Mouse (Mus musculus) bone marrow macrophage, adult 2 months (primary cell): ENCODE data around the gene Mdm2. TPM values are rescaled to one million over a fixed set of nuclear protein-coding genes. Genes with fewer than 3 reads are reported as not detected.
"Not testable (repeated sequence)": the region's sequence is repeated elsewhere in the genome, so short reads cannot be mapped to it uniquely, and the experiment has no call there.

Experiments
- H3K27ac ChIP-seq: 2 replicates; pipeline ENCODE4 v1.5.1; 2012; ENCODE audit warnings: low read depth, low read length; ENCODE audit not compliant: insufficient read depth
- H3K4me1 ChIP-seq: 2 replicates; pipeline ENCODE4 v1.6.1; 2012; ENCODE audit warnings: low read length; ENCODE audit not compliant: control insufficient read depth, insufficient read depth
- H3K4me3 ChIP-seq: 2 replicates; pipeline ENCODE4 v1.5.1; 2012; ENCODE audit warnings: mild to moderate bottlenecking, low read length, moderate library complexity; ENCODE audit not compliant: insufficient read depth
- CTCF ChIP-seq: IDR thresholded peaks from 2 replicates; pipeline ENCODE4 v1.5.1; 2012; ENCODE audit warnings: low read depth, mild to moderate bottlenecking, low read length, moderate library complexity
- POLR2A ChIP-seq: IDR thresholded peaks from 2 replicates; pipeline ENCODE4 v1.6.1; 2012; ENCODE audit warnings: mild to moderate bottlenecking, low read depth, low read length, borderline replicate concordance
- polyA plus RNA-seq: library from polyadenylated mRNA; stranded (reverse); fragments of >200 nt; gene quantifications from 2 replicates; pipeline ENCODE4 v1.2.4, GENCODE M21; 2012; ENCODE audit not compliant: missing spikeins, insufficient read depth, insufficient read length

Gene Mdm2
- polyA plus RNA-seq, 1 experiment = 95.5 TPM

- no peak overlapping the region for H3K4me3 ChIP-seq
Observed at GRCm38 (mm10) chr10:117726350-117726749, 15.8 kb upstream of the Mdm2 start.

DNA sequence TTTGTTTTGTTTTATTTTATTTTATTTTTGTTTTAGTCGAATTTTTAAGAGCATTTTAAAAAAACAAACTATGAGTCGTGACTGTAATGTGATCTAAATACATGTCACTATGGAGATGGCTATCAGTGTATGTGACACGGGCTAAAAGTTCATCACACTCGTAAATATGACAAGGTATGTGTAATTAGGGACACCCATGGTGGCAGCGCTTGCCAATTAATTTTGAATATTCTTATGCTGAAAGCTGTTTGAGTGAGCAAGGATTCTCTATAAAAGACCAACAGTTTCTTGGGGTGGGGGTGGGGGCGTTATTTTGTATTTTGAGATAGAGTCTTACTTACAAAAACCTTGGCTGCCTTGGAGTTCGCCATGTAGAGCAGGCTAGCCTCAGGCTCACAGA, 15.1 kb upstream of the Mdm2 start:
- Histone ChIP-seq H3K4me3 (no peak overlapping the region), H3K27ac (no peak overlapping the region), H3K4me1 (peaks cover 20% of the 10 kb centered on the region)
- TF ChIP-seq CTCF (no peak), POLR2A (no peak)

More at GRCm38 (mm10) chr10:117726350-117726749, 15.8 kb upstream of the Mdm2 start:
- Histone ChIP-seq H3K4me1 (peaks cover 14% of the 10 kb centered on the region), H3K27ac (no peak overlapping the region)
- no peak; the same call in 1 of the 2 replicates for TF ChIP-seq CTCF
- no peak for TF ChIP-seq POLR2A

DNA sequence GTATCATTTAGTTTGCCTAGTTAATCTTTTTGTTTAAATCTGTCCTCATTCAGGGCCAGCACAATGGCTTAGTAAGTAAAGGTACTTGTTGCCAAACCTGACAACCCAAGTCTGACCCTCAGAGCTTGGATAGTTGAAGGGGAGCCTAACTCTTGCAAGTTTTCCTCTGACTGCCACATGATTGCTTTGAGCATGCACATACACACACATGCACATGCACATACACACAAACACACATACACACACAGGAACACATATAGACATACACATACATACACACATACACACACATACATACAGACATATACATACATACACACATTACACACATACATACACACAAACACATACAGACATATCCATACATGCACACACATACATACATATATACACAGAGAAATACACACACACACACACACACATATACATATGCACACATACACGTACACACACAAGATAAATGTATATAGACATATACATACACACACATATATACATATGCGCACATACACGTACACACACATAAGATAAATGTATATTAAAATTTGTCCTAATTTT, 14.3 kb upstream of the Mdm2 start:
- peaks cover 24% of the 10 kb centered on the region for H3K4me1 ChIP-seq
- TF ChIP-seq CTCF = no peak
- no peak for TF ChIP-seq POLR2A
- peak overlapping the region; percentile 7; the same call in 1 of the 2 replicates for H3K27ac ChIP-seq
- H3K4me3 ChIP-seq = no peak overlapping the region

GRCm38 (mm10) chr10:117724136-117724718, 13.7 kb upstream of the Mdm2 start:
- H3K27ac ChIP-seq = peak overlapping the region; percentile 19
- no peak overlapping the region for H3K4me3 ChIP-seq
- TF ChIP-seq CTCF (no peak), POLR2A (no peak)
- peaks cover 28% of the 10 kb centered on the region for H3K4me1 ChIP-seq

DNA sequence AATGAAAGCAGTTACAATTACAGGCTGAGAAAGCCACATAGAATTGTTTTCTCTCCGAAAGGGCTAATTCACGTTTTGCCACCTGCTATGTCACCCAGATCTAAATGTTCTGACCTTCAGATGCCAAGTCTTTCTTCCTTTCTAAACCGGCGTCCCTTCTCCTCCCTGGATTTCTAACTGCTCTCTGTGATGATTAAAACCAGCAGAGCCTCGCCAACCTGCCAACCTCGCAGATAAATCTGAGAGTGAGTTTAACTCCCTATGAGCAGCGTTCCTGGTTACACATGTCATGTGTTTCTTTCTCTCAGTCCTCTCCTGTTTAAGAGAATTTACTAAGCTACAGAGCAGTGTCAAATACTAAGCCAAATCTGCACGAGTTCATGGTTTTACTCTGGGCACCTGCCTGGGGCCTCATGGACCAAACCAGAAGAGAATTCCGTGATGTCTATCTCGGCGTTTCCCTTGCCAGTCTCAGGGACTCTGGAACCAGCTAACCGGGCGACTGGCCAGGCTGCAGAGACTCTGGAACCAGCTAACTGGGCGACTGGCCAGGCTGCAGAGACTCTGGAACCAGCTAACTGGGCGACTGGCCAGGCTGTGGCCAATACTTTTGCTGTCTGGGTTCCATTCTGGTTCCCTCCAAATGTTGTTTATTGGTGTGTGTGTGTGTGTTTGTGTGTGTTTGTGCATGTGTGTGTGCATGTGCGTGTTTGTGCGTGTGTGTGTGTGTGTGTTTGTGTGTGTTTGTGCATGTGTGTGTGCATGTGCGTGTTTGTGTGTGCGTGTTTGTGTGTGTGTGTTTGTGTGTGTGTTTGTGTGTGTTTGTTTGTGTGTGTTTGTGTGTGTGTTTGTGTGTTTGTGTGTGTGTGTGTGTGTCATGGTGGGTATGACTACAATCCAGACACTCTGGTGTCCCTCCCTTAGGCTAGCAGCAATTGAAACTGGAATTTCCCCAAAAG, 7.9 kb upstream of the Mdm2 start:
- Histone ChIP-seq H3K4me3 (no peak overlapping the region), H3K4me1 (peaks cover 61% of the 10 kb centered on the region), H3K27ac (peak overlapping the region; percentile 95)
- no peak for TF ChIP-seq POLR2A
- TF ChIP-seq CTCF = no peak

- no peak overlapping the region for H3K4me3 ChIP-seq
- H3K27ac ChIP-seq = peak overlapping the region; percentile 95
- TF ChIP-seq POLR2A (no peak), CTCF (no peak)
- H3K4me1 ChIP-seq = peaks cover 61% of the 10 kb centered on the region
Observed at GRCm38 (mm10) chr10:117717583-117717982, 7.0 kb upstream of the Mdm2 start.

- Histone ChIP-seq H3K27ac (peak overlapping the region; percentile 95), H3K4me3 (no peak overlapping the region), H3K4me1 (peaks cover 60% of the 10 kb centered on the region)
- no peak for TF ChIP-seq POLR2A
- TF ChIP-seq CTCF = no peak
Observed at GRCm38 (mm10) chr10:117716686-117717085, 6.1 kb upstream of the Mdm2 start.

DNA sequence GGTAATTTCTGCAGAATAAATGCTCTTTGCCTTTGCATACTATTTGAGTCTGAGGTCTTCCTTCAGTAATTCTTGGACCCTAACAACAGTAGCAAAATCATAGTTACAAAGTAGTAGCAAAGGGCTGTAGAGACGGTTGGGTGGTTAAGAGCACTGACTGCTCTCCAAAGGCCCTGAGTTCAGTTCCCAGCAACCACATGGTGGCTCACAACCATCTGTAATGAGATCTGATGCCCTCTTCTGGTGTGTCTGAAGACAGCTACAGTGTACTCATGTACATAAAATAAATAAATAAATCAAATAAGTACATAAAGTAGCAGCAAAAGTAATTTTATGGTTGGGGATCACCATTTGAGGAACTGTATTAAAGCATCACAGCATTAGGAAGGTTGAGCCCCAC, 5.1 kb upstream of the Mdm2 start:
- H3K27ac ChIP-seq = peak overlapping the region; percentile 95
- H3K4me1 ChIP-seq = peaks cover 59% of the 10 kb centered on the region
- H3K4me3 ChIP-seq = not testable (repeated sequence)

GRCm38 (mm10) chr10:117714928-117715500, 4.5 kb upstream of the Mdm2 start:
- no peak for TF ChIP-seq POLR2A
- TF ChIP-seq CTCF = no peak
- Histone ChIP-seq H3K27ac (peak overlapping the region; percentile 51), H3K4me3 (no peak overlapping the region), H3K4me1 (peaks cover 54% of the 10 kb centered on the region)

DNA sequence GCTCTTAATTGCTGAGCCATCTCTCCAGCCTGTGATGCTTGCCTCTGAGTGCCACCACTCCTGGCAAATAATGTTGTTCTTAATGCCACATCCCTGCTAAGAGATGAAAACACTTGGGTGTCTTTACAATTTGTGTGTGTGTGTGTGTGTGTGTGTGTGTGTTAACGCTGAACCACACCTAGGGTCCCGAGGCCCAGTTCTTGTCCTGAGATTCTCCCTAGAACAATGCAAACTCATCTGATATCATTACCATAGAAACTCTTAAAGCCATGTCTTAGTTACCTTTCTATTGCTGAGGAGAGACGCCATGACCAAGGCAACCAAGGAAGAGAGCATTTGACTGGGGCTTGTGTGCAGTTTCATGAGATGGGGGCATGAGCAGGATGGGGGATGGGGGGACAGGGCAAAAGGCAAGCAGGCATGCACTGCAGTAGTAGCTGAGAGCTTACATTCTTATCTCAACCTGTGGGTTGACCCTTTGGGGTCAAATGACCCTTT, 3.5 kb upstream of the Mdm2 start:
- Histone ChIP-seq H3K27ac (no peak overlapping the region), H3K4me3 (no peak overlapping the region), H3K4me1 (peaks cover 47% of the 10 kb centered on the region)
- TF ChIP-seq CTCF = no peak
